Mouse (Mus musculus): Measurements from ENCODE around the gene Cdkal1.

GRCm38 (mm10) chr13:29768104-29768503 is 87.4 kb downstream of the Cdkal1 start:
- TF ChIP-seq CTCF (IDR thresholded peaks at IDR 0.05) (no peak), POLR2A (IDR thresholded peaks at IDR 0.05; ENCODE audit: insufficient read depth, low read depth, low read length) (no peak), EP300 (IDR thresholded peaks at IDR 0.05; ENCODE audit: insufficient read depth, low read depth, low read length) (no peak)
